Mouse (Mus musculus): ENCODE results near the gene Sdhb.

Sdhb gene

DNA sequence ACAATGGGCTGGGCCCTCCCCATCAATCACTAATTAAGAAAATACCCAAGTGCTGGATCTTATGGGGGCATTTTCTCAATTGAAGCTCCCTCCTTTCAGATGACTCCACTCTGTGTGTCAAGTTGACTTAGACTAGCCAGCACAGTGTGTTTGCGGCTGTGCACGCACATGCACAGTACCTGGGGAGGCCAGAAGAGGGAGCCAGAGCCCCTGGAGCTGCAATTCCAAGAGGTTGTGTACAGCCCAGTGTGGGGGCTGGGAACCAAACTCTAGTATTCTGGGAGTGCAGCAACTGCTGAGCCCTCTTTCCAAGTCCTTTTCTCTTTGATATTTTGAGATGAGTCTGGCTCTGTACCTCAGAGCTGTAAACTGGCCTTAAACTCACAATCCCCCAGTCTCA is 20.6 kb downstream of the Sdhb start:
- no peak for DNase-seq

DNA sequence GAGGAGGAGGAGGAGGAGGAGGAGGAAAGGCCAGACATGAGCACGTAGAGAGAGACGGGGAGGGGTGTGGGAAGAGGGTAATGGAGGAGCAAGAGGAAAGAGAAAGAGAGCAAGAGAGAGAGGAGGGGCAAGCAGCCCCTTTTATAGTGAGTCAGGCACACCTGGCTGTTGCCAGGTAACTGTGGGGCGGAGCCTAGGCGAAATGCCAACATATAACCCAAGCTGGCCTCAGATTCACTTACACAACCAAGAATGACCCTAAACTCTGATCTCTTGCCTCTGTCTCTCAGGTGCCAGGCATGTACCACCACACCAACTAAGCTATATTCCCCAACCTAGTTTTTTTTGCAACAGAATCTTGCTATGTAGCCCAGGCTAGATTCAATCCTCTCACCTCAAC is 21.8 kb downstream of the Sdhb start:
- peak in 1 of 2 experiments; percentile 23 for DNase-seq

DNA sequence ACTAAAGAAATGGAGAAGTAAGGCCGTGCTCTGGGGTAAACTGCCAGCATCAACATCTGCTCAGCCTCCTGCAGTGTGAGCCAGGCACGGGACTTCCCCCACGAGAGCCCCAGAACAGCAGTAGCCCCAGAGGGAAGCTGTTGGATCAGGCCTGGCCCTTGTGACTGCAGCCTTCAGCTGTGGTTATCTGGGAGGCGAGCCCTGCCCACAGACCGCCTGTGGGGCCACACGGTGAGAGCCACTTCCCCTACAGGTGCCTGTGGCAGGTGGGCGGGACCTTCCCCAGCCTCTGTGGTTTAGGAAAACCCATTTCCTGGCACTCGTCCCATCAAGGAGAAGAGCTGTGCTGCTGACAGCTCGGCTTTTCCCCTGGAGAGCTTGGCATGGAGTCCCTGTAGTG is 22.4 kb downstream of the Sdhb start:
- peak; percentile 65 to 70 for DNase-seq

DNA sequence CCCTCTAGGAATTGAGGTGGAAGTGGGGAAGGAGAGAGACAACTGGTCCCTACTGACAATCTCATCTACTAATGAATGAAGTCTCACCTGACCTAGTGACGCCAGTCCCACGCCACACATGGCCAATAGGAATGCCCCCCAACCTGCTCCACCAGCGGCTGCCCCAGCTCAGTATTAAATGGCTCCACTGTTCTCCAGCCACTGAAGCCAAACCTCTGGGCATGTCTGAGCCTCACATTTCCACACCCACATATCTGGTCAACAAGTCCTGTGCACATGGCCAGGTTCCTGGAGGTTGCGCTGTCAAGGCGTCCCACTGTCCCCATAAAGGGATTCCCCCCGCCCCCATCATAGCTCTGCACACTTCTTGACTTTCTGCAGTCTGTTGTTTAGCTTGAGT is 23.5 kb downstream of the Sdhb start:
- no peak for DNase-seq

DNA sequence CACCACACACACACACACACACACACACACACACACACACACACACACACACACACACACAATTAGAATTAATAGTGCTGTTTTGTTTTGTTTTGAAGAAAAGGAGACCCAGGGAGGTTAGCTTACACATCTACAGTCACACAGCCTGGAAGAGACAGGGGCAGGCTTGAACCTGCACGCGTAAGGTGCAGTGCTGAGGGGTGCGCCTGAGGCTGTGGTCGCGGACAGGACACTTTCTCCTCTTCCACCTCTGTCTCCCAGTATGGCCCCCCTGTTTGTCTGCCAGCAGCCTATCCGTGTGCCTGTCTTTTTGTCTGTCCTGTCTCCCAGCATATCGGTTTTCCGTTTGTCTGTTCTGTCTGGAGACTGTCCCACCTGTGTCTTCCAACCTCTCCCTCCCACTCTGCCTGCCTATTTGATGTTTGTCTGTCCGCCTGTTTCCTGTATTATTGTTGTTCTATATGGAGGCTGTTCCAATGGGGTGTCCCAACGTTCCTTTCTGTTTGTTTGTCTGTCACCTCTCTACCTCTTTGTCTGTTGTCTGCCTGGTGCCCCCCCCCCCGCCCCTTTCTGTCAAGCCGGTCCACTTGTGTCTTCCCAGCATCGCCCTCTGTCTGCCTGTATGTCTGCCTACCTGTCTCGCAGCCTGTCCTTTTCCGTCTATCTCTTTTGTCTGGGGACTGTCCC is 25.2 kb downstream of the Sdhb start:
- no peak for DNase-seq

DNA sequence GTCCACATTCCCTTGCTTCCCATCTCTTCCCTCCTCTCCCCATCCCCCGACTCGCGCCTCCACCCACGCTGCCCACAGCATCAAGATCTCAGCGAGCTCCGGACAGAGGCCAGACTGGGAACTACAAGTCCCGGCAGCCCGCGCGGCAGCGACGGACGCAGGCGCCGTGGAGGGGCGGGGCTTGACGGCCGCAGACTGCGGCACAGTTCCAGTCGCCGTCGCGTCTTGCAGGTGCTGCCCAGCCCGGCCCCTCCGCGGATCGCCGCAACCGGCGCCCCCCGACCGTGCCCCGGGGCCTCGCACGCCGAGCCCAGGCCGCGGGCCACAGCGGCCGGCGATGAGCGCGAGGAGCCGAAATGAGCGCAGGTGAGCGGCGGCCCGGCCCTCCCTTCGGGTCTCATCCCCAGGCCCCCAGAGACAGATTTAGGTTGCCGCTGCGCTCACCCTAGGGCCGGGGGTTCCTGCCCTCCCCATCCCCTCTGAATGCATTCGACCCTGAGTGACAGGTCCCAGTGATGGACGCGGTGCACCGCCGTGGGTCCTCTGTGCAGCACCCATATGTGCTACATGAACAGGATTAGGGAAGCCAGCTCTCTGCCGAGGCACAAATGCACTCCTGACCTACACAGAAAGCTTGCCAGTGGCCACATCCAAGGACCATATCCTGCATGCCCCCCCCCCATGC is 25.9 kb downstream of the Sdhb start, which contains the start of gene Atp13a2:
Atp13a2 (plus strand) TSS at position 163 of the 685 bp plus-strand sequence.
- peak; percentile 80 to 85 for DNase-seq

DNA sequence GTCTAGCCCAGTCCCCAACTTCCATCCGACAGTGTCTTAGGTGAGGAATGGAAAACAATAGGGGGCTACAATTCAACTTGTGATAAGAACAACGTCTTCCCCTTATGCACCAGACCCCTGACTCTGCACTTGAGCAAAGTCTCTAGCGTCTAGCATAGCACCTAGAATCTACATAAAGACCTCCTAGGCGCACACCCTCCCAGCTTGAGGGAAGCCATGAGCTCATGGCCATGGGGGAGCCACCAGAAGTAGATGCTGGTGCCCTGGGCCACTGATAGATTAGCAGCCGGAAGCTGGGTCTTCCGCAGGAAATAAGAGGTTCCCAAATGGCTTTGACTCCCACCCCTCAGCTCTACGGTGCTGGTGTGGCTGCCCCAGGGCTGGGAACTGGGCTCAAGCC is 26.5 kb downstream of the Sdhb start:
- no peak for DNase-seq

DNA sequence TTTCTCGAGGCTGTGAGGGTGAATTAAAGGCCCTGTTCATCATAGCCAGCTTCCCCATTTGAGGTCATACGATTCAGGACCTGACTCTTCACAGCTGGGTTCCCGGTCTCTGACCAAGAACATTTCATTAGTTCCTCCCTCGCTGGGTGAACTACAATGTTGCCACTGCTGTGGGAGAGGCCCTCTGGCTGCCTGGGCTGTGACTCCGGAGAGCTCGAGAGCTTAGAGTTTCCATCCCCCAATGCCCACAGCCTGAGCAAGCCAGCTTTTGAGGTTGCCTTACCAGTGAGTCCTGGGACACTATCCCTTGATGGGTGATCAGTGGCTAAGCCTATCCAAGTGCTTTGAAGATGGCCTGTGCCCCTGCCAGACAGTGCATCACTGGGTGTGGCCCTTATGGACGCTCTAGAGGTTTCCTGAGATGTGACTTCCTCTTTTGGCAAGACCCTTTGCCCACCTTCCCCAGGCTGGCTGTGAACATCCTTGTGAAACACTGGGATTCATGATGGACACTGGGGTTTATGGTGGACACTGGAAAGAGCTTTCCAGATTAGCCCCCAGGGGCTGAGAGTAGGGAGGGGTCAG is 27.8 kb downstream of the Sdhb start:
- DNase-seq, result no peak

DNA sequence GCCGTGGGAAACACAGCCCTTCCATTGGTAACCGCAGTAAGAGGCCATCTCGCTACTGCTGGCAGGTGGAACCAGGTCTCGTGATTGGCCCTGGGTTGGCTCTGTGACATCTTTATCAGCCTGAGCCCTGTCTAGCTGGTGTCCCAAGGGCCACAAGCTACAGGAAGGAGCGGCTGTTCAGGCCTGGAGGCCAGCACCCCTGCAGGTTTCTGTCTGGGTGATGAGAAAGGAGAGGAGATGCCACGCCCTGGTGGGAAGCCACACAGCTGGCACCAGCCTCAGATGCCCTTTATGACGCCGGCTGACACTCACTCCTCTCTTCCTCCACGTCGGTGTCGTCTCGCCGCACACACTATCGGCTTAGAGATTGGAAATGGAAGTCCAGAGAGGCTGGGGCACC is 28.4 kb downstream of the Sdhb start:
- no peak for DNase-seq

DNA sequence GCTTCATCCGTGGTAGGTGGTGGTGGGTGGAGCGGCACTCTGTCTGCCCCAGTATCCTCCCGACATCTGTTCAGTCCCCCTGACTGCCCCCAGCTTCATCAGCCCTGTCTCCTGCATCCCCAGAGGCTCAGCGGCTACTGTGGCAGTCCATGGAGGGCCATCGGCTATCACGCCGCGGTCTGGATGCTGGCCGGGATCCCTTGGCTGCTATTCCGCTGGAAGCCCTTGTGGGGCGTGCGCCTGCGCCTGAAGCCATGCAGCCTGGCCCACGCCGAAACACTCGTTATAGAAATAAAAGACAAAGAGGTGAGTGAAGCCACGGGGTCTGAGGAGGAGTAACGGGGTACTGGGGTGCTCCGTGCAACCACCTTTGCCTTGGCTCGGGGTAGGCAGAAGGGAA is 31.2 kb downstream of the Sdhb start:
- DNase-seq, result no peak

DNA sequence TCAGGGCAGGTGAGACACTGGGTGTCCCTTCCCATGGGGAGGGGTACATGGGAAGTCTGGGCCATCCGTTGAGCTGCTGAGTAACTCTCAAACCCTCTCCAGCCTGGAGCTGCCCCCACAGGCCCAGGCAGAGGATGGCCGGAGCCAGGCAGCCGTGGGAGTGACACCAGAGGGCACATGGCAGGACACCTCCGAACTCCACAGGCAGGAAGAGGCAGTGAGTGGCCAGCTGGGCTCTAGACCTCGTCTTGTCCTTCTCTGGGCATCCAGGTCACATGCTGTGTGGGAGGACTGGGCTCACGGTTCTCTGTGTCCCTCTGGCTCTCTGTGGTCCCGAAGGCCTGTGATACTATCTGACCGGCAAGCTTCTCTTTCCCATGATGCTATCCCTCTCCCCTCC is 32.8 kb downstream of the Sdhb start:
- no peak for DNase-seq

DNA sequence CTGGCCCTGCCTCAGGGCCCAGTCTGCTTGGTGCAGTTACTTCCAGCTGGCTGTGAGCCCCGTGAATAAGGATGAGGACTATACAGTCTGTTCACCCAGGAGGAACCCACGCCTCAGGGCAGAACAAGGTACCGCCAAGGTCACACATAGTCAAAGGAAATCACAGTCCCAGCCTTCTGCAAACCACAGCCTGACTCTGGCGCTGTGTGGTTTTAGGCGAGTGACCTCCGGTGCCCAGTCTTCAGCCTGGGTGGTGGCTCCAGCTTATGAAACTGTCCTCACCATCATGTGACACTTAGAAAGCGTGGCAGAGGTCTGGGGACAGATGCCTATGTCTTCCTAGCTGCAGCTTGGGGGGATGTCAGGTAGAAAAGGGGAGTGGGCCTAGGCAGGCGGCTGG is 34.8 kb downstream of the Sdhb start:
- no peak for DNase-seq

DNA sequence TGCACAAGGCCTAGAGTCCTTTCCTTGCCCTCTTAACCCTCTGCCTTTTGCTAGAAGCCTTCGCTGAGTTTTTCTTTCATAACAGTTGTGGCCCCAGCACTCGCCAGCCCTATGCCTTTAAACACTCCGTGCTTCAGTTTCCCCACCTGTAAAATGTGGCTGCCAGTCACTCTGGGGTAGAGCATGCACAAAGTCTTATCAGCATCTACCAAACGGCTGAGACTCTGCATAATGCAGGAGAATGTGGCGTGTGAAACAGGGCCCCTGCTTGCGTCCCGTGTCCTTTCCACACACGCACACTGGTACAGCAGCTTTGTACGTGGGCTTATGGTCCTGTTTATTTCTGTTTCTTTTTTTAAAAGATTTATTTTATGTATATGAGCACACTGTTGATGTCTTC is 35.8 kb downstream of the Sdhb start:
- no peak for DNase-seq

DNA sequence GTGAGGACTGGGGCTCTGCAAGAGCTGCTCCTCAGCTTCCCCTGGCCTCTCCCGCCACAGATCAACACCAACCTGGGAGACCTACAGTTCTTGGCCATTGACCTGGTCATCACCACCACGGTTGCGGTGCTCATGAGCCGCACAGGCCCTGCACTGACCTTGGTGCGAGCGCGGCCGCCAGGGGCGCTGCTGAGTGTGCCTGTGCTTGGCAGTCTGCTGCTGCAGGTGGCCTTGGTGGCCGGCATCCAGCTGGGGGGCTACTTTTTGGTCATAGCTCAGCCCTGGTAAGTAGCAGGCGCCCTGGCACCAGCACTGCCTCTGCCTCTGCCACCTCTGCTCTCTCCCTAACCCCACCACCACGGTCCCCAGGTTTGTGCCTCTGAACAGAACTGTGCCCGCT is 45.0 kb downstream of the Sdhb start:
- DNase-seq, result no peak

DNA sequence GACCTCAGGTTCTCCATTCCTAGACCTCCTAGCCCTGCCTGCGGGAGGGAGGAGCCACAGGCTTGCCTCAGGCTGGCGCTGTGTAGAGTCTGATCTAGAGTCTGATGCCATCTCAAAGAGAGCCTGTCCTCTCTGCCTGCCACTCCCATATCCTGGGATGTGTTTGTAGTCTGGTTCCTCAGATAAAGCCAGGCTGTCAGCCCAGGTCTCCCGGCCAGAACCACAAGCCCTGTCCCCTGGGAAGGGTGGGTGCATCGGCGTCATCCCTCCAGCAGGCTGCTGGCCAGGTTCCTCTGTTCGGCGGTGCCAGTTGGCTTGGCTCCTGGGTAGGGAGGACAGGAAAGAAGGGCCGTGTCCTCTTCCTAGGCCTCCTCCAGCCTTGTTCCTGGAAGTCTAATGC is 47.0 kb downstream of the Sdhb start:
- no peak for DNase-seq

DNA sequence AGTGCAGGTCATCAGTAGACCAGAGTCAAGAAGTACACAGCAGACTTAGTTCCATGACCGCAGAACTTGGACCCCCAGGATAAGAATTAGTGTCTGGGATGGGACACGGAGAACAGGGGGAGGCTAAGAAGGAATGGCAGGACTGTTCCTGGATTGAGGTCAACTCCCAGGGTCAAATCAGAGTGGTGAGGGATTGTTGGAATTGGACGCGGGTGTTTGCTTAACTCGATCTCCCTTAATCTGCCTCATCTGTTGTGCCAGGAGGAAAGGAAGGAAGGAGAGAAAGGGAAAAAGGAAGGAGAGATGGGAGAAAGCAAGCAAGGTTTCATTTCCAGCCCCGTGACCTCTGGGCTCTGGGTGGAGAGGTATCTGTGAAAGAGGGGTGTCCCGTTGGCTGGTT is 49.1 kb downstream of the Sdhb start, which contains the start of gene Mfap2:
Mfap2 (plus strand) TSS at position 301 of the 400 bp plus-strand sequence.
- no peak for DNase-seq

DNA sequence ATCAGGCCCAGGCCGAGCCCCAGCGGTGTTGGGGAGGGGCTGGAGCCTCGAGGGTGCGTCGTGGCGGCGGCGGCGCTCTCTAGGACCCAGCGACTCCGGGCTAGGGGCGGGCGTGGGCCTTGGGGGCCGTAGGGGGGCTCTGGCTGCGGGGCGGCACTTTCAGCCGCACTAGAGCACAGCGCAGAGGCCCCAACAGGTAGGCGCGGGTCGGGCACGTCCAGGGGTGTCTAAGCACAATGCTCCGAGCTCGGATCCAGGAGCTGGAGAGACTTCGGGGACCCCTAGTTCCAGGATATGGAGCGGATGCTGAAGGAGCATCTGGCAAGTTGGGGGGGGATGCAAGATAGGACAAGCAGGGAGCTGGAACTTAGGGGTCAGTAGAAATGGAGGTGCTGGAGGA is 49.5 kb downstream of the Sdhb start:
- no peak for DNase-seq

DNA sequence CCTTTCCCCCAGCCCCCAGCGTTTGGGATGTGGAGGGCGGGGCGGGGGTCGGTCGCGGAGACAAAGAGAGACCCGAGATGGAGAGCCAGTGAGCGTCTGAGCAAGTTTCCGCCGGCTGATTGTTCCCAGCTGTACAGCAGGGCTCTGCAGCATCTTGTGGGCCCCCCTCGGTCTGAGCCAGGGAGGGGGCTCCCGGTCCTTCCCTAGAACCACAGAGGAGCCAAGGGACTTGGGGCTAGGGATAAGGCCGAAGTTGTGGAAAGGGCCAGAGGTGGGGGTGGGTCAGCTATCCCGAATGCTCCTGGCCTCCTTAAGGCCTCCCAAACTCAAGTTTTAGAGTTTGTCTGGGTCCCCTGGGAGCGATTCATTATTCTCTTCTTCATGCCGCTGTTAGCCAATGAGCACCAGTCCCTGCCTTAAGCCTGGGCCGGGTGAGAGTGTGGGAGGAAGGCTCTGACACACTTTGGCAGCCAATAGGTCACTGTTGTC is 50.0 kb downstream of the Sdhb start:
- DNase-seq, result no peak

DNA sequence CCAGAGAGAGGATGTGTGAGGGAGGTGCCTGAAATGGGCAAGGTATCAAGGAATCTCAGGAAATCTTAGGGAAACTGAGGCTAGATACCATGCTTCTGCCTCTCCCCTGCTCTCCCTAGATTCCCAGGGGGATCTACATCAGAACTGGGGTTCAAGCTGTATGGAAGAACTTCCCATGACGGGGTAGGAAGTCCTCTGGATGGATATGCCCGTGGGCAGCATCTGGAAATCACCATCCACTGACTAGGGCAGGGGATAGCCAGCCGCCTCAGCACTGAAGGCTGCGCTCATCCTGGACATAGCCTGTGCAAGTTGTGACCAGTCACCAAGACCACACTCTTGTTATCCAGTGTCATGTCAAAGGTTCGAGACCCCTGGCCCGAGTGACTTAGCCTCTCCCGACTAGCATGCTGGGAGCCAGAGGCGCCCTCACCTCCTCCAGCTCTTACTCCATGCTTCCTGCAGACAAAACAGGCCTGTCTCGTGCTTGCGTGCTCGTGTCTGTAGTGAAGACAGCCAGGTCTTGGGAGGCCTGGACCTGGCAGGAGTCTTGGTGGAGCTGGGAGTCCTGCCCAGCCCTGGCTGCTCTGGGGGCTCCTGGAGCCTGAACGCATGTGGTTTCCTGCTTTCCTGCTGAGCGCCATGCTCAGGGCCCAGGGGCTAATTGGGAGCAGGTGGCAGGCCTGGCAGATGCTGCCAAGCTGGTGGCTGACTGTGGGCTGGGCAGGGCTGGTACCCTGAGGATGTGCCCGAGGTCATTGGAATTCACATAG is 50.7 kb downstream of the Sdhb start:
- DNase-seq, result no peak

DNA sequence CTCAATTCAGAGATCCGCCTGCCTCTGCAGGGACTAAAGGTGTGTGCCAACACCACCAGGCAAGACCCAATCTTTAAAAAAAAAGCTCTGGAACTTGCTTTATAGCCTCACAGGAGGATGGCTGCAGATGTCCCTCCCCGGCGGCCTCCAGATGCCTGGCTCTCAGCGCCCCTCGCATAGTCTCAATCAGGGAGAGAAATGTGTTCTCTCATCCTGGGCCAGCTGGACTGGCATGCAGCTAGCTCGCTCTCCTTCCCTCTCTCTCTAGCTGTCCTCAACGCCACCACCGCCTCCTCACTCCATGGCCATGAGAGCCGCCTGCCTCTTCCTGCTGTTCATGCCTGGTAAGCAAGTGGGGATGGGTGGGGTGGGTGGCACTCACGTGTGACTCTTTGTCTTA is 51.6 kb downstream of the Sdhb start:
- DNase-seq, result no peak

DNA sequence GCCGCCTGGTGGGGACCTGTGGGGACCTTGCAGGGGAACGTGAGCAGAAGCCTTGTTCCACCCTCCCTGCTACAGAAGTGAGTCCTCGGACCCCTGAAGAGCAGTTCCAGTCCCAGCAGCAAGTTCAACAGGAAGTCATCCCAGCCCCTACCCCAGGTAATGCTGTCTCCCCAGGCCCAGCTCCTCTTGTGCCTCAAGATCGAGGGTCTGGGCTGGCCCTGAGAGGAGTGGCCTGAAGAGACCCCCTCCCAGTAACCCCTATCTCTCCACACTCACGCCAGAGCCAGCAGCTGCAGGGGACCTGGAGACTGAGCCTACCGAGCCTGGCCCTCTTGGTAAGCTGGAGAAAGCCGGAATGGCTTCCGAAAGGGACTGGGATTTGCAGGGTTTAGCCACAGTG is 53.1 kb downstream of the Sdhb start:
- no peak for DNase-seq

DNA sequence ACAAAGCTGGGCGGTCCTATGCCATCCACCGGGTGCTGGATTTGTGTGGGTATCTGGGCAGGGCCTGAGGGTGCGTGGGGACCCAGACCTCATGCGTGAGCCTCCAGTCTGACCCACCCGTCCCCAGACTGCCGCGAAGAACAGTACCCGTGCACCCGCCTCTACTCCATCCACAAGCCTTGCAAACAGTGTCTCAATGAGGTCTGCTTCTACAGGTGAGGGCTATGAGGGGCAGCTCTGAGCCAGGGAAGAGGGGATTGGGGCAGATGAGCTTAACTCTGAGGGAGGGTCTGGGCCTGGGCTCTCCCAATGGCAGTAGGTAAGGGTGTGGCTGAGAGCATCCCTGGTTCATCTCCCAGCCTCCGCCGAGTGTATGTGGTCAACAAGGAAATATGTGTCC is 53.9 kb downstream of the Sdhb start:
- DNase-seq, result no peak

DNA sequence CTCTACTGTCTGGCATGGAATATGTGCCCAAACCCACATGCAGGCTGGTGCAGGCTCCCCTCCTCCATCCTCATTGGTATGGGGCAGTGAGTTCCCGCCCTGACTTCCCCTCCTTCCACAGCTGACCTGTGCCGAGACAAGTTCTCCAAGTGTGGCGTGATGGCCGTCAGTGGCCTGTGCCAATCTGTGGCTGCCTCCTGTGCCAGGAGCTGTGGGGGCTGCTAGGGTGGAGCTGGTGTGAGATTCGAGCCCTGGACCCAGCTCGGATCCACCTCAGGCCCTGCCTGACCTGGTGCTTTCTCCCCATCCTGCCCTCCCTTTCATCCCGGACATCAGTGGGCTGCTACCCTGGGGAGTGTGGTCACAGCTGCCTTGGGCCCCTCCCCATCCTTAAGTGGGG is 54.4 kb downstream of the Sdhb start:
- no peak for DNase-seq

All from thymus, adult 18-20 months (tissue).